Mouse (Mus musculus) small intestine, adult 2 months (tissue): ENCODE data around the gene Mpl.

Experiments
- CTCF ChIP-seq: fragments of 200-500 bp; IDR thresholded peaks from 2 replicates; pipeline ENCODE4 v1.5.1; 2012; ENCODE audit warnings: low read depth, mild to moderate bottlenecking, control low read depth, inconsistent platforms, low read length, moderate library complexity, mixed read lengths; ENCODE audit not compliant: insufficient replicate concordance, insufficient read length; ENCODE audit errors: extremely low read depth
- POLR2A ChIP-seq: fragments of 200-500 bp; IDR thresholded peaks from 2 replicates; pipeline ENCODE4 v1.6.1; 2012; ENCODE audit warnings: low read depth, mild to moderate bottlenecking, control low read depth, inconsistent platforms, low read length, moderate library complexity

DNA sequence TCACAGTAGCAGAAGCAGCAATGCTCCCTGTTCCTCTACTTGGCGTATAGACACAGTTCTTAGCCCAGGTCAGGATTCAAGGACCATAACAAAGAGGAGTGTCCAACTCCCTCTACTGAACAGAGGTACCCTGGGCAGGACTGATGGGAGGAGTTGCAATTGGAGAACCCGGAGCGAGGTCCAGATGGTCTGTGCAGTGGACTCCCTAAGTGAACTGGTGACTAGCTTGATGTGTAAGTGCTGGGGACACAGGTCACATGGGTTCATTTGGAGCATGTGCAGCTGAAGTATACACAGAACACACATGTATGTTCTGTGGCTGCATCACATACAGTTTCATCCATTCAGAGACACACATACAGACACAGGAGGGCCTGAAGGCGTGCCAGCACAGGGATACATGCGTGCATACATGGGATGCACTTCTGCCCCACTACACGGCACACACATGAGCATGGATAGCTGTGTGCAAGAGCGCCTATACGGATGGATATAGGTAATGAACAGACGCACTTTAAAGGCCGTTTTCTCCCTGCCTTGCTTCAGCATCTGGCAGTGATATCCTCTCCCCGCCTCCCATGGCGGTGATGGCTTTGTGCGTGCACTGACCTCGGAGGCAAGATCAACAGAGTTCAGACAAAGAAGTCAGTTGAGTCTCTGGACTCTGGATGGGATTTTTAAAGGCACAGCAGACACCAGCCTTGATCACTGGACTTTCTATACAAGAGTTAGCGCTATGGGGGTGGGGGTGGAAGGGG lies 19.6 kb upstream of the Mpl start:
- TF ChIP-seq CTCF (no peak), POLR2A (no peak)
